In the genomic region with DNA sequence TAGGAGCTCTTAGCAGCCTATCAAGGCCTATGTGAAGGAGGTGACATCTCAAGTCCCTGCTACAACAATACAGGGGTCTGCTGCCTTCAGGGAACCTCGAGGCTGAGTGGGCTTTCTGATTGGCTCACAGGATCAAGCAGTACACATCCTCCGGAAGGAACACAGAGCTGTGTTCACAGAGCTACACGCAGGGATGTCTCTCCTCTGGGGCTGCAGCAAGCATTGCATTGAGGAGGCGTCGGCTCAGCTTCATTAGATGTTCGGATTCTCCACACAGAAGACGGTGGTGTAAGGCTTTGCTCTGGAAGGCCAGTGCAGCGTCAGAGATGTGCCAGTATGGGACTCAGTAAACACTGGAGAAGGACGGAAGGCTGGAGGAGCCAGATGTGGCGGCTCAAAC, we compare ENCODE assay signal across 26 mouse cellular contexts. TPM values are rescaled to one million over a fixed set of nuclear protein-coding genes. Genes with fewer than 3 reads are reported as not detected.
DNase-seq lines count a peak whose midpoint lies in the region; TF ChIP-seq lines count a peak whose summit lies in the region.
"Had no signal": no experiment of that assay in that cellular context is flagged by ENCODE, and none has a peak within 500 bp of the region (broad histone marks: within the 10 kb centered on the region; RNA-seq: fewer than 3 reads in every experiment).

No protein-coding gene starts in this region.

- peaks cover 2% of the 10 kb centered on the region for H3K4me1 ChIP-seq in cortical plate, adult 2 months (ENCODE audit: control insufficient read depth, insufficient read depth, low read length)
- H3K4me1 ChIP-seq: heart, embryonic 10.5 days; heart, embryonic 13.5 days had no signal

- H3K4me3 ChIP-seq in left cerebral cortex, adult 2 months: no peak overlapping the region
- H3K4me3 ChIP-seq in cortical plate, adult 2 months (ENCODE audit: insufficient read depth, low read length): no peak overlapping the region
- H3K4me3 ChIP-seq: gastrocnemius, adult 2 months; heart, adult 2 months; heart, embryonic 10.5 days; heart, embryonic 13.5 days had no signal

- intact Hi-C loops in left cerebral cortex, adult 2 months (cut with DNase I): loop anchor here (2.0 to 5.0 kb wide), 2 partner anchors 47 to 78 kb away; no protein-coding TSS in a partner anchor

- no peak for TF ChIP-seq CTCF in left cerebral cortex, adult 2 months (IDR thresholded peaks at IDR 0.05)
- TF ChIP-seq CTCF in cortical plate, adult 2 months (IDR thresholded peaks at IDR 0.05; ENCODE audit: extremely low read depth, insufficient read depth, low read length): no peak

- TF ChIP-seq POLR2A in cortical plate, adult 2 months (IDR thresholded peaks at IDR 0.05; ENCODE audit: extremely low read depth, insufficient read depth, low read length): 0 out of 2 replicates have a peak, but pooled peaks have one; percentile 42

- peak overlapping the region; percentile 75 for H3K27ac ChIP-seq in left cerebral cortex, adult 2 months
- H3K27ac ChIP-seq in cortical plate, adult 2 months (ENCODE audit: insufficient read depth, low read length): peak overlapping the region; percentile 40; the same call in 1 of the 2 replicates
- H3K27ac ChIP-seq: gastrocnemius, adult 2 months; heart, adult 2 months; heart, embryonic 10.5 days; heart, embryonic 13.5 days; hindbrain, embryonic 14.5 days had no signal

- DNase-seq in heart, adult 11 months: peak; percentile 45
- no peak for DNase-seq in heart, adult 18-20 months
- no peak for DNase-seq in left cerebral cortex, adult 2 months (ENCODE audit: extremely low spot score in 1 of 2, low spot score in 2 of 2)
- DNase-seq in left cerebral cortex, adult 11 months (ENCODE audit: low spot score): no peak
- DNase-seq in thymus, postnatal 14 days: no peak
- DNase-seq: adrenal gland, adult 2 months; adrenal gland, postnatal 14 days; cerebellum, adult 11-12 months; cerebellum, adult 8-10 months; cerebellum, postnatal 10 days; cerebellum, postnatal 36 days; gastrocnemius, adult 2 months; gastrocnemius, postnatal 14 days; heart, adult 2 months; heart, postnatal 14 days; heart, postnatal 4 days had no signal

RNA-seq across cellular contexts. Expression of gene Crhr1, which starts 57.3 kb away (rescaled TPM):
- not detected for total RNA-seq in heart, adult 18-20 months (2021)
- total RNA-seq in left cerebral cortex, adult 2 months (2021): 10 to 100 TPM; 27.9 to 31.8 TPM
- polyA plus RNA-seq in cortical plate, adult 2 months (2012; rRNA removed): 33.1 and 34.2 TPM in 2 replicates
- total RNA-seq: adrenal gland, adult 2 months; adrenal gland, postnatal 14 days; gastrocnemius, adult 2 months; gastrocnemius, postnatal 14 days; gastrocnemius, postnatal 4 days; heart, adult 2 months; heart, postnatal 14 days; heart, postnatal 4 days; MEL had no signal
- polyA plus RNA-seq: C2C12; CD4-positive, CD25-positive, alpha-beta regulatory T cell, adult 4 months; heart, adult 2 months; heart, embryonic 13.5 days; heart, embryonic 16.5 days; intestine, postnatal 0 days had no signal

Comparison
In these comparisons a context has a peak if more than half of its experiments do, and no peak if none do; other contexts are left out.
1. RNA of gene Crhr1, which starts 57.3 kb away (total RNA-seq): 27.9 to 31.8 TPM in left cerebral cortex, adult 2 months; not detected in heart, adult 18-20 months; every median in the first group is over 10 times any median in the second.